Mouse (Mus musculus) CH12.LX (cell line): ENCODE results near the gene Plp2.
A peak's percentile ranks its signal among the peaks of the same experiment; 100 is the strongest.

Experiments
- CTCF ChIP-seq, 2 experiments: IDR thresholded peaks in 1 of 2; conservative IDR thresholded peaks in 1 of 2; 2 replicates each; pipeline ENCODE4 v1.5.1; 2011 to 2012; ENCODE audit warnings: low read depth in 2 of 2, low read length in 2 of 2, improper control_type of control experiment in 1 of 2, inconsistent platforms in 1 of 2, mild to moderate bottlenecking in 1 of 2, moderate library complexity in 1 of 2
- ELF1 ChIP-seq: IDR thresholded peaks from 2 replicates; pipeline ENCODE4 v1.6.1; 2014; ENCODE audit warnings: low read depth, mild to moderate bottlenecking, inconsistent platforms, low read length, improper control_type of control experiment
- EP300 ChIP-seq: IDR thresholded peaks from 2 replicates; pipeline ENCODE4 v1.6.1; 2011; ENCODE audit warnings: low read length, improper control_type of control experiment
- GABPA ChIP-seq: IDR thresholded peaks from 2 replicates; pipeline ENCODE4 v1.6.1; 2012; ENCODE audit warnings: low read depth, low read length, improper control_type of control experiment, inconsistent platforms; ENCODE audit not compliant: insufficient replicate concordance
- MAX ChIP-seq: IDR thresholded peaks from 2 replicates; pipeline ENCODE4 v1.6.1; 2011; ENCODE audit warnings: low read length, improper control_type of control experiment
- POLR2A ChIP-seq: IDR thresholded peaks from 2 replicates; pipeline ENCODE4 v1.6.1; 2011; ENCODE audit warnings: low read depth, mild to moderate bottlenecking, improper control_type of control experiment, low read length
- SIN3A ChIP-seq: IDR thresholded peaks from 2 replicates; pipeline ENCODE4 v1.6.1; 2012; ENCODE audit warnings: low read length, improper control_type of control experiment, inconsistent platforms
- USF1 ChIP-seq: IDR thresholded peaks from 2 replicates; pipeline ENCODE4 v1.6.1; 2014; ENCODE audit warnings: low read depth, mild to moderate bottlenecking, inconsistent platforms, low read length, improper control_type of control experiment
- ZC3H11A ChIP-seq: IDR thresholded peaks from 2 replicates; pipeline ENCODE4 v1.6.1; 2012; ENCODE audit warnings: low read depth, mild to moderate bottlenecking, inconsistent platforms, low read length, improper control_type of control experiment

DNA sequence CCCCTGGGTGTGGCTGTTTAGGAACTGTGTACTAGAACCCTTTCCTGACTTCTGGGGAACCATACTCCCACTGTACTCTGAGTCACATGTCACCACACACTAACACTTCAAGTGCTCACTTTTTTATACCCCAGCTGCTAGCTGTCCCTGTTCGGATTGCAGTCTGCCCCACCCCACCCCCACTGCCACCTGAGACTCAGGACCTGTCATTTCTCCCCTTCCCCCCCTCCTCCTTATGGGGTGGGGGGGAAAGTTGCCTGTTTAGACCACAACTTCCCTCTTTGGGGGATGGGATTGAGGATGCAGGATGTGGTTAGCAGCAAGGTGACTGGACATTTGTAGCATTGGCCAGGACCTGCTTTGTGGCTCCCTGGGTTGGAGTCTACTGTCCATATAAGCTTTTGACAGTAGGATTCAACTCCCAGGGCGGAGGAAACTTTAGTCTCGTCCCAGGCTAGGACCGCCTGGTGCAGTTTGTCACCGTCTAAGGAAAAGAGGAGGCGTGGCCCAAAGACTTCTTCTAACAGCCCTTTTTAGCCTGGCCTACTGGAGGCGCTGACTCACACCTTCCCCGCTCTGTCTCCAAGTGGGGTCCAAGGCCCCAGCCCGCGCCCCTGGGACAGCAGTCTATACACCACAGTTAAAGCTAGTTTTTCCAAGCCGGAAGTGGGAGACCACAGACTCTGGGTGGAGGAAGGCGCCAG, 2.5 kb upstream of the Plp2 start:
- TF ChIP-seq CTCF (conservative IDR thresholded peaks at IDR 0.05 in 1 of 2, IDR thresholded peaks at IDR 0.05 in 1 of 2; ENCODE audit: low read depth in 2 of 2, low read length in 2 of 2) (0 out of 4 replicates have a peak, but pooled peaks of 1 of the 2 experiments have one; percentile 3), SIN3A (peak; percentile 71; the same call in 1 of the 2 replicates), GABPA (no peak), ELF1 (peak; percentile 27; the same call in 1 of the 2 replicates), USF1 (peak; percentile 45; the same call in 1 of the 2 replicates), ZC3H11A (no peak), EP300 (peak; percentile 75), POLR2A (no peak; the same call in 1 of the 2 replicates), MAX (peak; percentile 75)
